Mouse (Mus musculus) neural tube, embryonic 15.5 days (tissue): ENCODE measurements around the gene Mrpl30. TPM values are rescaled to one million over a fixed set of nuclear protein-coding genes. Genes with fewer than 3 reads are reported as not detected.

Experiments
- ATAC-seq: fragments of 200-750 bp; cut with Nextera tagmentation; 2 replicates; pipeline ENCODE4 v1.8.0; 2017; ENCODE audit warnings: mild to moderate bottlenecking, moderate TSS enrichment, moderate library complexity; ENCODE audit not compliant: low FRiP score
- H3K27ac ChIP-seq: fragments of 300-500 bp; sonication (generic); replicated peaks from 2 replicates; pipeline ENCODE4 v1.5.1; 2015; ENCODE audit warnings: mild to moderate bottlenecking, inconsistent platforms
- H3K27me3 ChIP-seq: fragments of 300-500 bp; sonication (generic); replicated peaks from 2 replicates; pipeline ENCODE4 v1.6.1; 2015; ENCODE audit warnings: inconsistent platforms
- H3K36me3 ChIP-seq: fragments of 300-500 bp; sonication (generic); 2 replicates; pipeline ENCODE4 v1.6.1; 2015; ENCODE audit warnings: inconsistent platforms
- H3K4me1 ChIP-seq: fragments of 300-500 bp; sonication (generic); 2 replicates; pipeline ENCODE4 v1.6.1; 2015; ENCODE audit warnings: inconsistent platforms
- H3K4me2 ChIP-seq: fragments of 300-500 bp; sonication (generic); 2 replicates; pipeline ENCODE4 v1.6.1; 2015; ENCODE audit warnings: inconsistent platforms, mild to moderate bottlenecking, moderate library complexity
- H3K4me3 ChIP-seq: fragments of 300-500 bp; sonication (generic); replicated peaks from 2 replicates; pipeline ENCODE4 v1.5.1; 2015; ENCODE audit warnings: mild to moderate bottlenecking, inconsistent platforms
- H3K9ac ChIP-seq: fragments of 300-500 bp; sonication (generic); replicated peaks from 2 replicates; pipeline ENCODE4 v1.6.1; 2015; ENCODE audit warnings: mild to moderate bottlenecking, inconsistent platforms
- H3K9me3 ChIP-seq: fragments of 300-500 bp; sonication (generic); replicated peaks from 2 replicates; pipeline ENCODE4 v1.6.1; 2016; ENCODE audit warnings: inconsistent platforms
- WGBS: fragments of 180-500 bp; shearing (Covaris S2); methylation state at CpG from one replicate; pipeline ENCODE4 v1.1.7; 2015; ENCODE audit warnings: mixed read lengths; 5-methylcytosine and 5-hydroxymethylcytosine counted together
- polyA plus RNA-seq: library from polyadenylated mRNA; unstranded; fragments of >200 nt; fragmentation: Nextera tagmentation; extraction: Ambion mirVana; gene quantifications from 2 replicates; pipeline ENCODE4 v1.2.1, GENCODE M21; 2015

The Mrpl30 gene
- polyA plus RNA-seq, 1 experiment from 2014 or later = 277 TPM

DNA sequence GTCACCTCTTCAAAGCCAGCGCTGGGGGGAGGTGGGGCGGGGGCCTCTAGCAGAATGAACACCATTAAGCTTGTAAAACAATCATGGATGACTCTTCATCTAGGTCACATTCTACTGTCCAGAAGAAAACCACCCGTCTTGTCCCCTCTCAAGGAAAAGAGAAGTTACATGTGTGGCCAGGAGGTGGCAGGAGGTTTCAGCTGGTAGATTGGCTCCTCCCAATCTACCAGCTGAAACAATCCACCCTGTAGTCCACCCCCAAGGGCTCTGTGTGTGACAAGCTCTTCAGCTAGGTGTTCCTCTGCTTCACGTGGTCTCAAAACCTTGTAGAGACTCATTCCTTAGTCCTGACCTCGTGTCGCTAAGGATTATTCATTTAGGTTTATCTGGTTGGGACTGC lies 12.9 kb downstream of the Mrpl30 start:
- ATAC-seq = no peak
- H3K4me1 ChIP-seq = no peaks in the 10 kb centered on the region
- H3K4me3 ChIP-seq = no peak overlapping the region
- no peak overlapping the region for H3K27ac ChIP-seq
- H3K9ac ChIP-seq = no peak overlapping the region
- H3K36me3 ChIP-seq = peaks cover 14% of the 10 kb centered on the region
- 36% methylated on average over 6 of the region's 6 CpGs for WGBS
- H3K27me3 ChIP-seq = no peaks in the 10 kb centered on the region
- H3K9me3 ChIP-seq = no peaks in the 10 kb centered on the region
- no peak overlapping the region for H3K4me2 ChIP-seq

DNA sequence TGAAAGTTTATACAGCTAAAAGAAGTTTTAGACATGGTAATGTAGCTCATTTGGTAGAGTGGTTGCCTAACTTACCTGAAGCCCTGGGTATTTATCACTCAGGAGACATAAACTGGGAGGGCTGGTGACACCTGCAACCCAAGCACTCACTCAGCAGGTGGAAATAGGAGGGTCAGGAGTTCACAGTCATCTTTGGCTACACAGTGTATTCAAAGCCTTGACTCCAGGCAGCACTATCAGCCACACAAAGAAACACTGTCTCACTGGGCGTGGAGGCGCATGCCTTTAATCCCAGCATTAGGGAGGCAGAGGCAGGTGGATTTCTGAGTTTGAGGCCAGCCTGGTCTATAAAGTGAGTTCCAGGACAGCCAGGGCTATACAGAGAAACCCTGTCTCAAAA lies 22.5 kb downstream of the Mrpl30 start:
- 83% methylated on average over 2 of the region's 2 CpGs for WGBS
- Histone ChIP-seq H3K9me3 (no peaks in the 10 kb centered on the region), H3K27ac (no peak overlapping the region), H3K36me3 (no peaks in the 10 kb centered on the region), H3K9ac (no peak overlapping the region), H3K4me1 (no peaks in the 10 kb centered on the region), H3K4me2 (no peak overlapping the region), H3K4me3 (no peak overlapping the region), H3K27me3 (no peaks in the 10 kb centered on the region)
- no peak for ATAC-seq

DNA sequence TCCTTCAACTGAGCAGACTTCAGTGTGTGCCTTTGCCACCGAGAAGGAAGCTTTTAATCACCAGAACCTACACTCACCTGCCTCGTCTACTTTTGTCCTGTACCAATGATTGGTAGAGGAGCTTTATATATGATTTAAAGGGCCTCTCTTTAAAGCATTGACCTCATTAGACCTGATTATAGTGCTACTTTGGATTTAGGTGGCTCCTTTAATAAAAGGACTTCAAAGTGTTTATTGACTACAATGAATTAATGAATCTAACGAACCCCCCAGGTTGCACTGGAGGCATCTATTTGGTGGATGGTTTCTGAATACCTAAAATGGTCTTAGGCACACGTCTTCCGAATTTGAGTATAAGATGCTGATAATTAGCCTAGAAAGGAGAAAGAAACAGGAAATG lies 26.1 kb downstream of the Mrpl30 start, which contains the start of gene Lyg2:
Lyg2 (minus strand) TSS at position 101 of the 400 bp plus-strand sequence.
- no peak within 1 kb of the TSS for H3K9ac ChIP-seq
- ATAC-seq = no peak
- WGBS = 75% methylated on average over 5 of the region's 5 CpGs
- no peaks in the 10 kb centered on the region for H3K4me1 ChIP-seq
- no peaks in the 10 kb centered on the region for H3K9me3 ChIP-seq
- H3K4me3 ChIP-seq = no peak within 1 kb of the TSS
- no peak within 1 kb of the TSS for H3K4me2 ChIP-seq
- H3K36me3 ChIP-seq = no peaks in the 10 kb centered on the region
- no peak within 1 kb of the TSS for H3K27ac ChIP-seq
- H3K27me3 ChIP-seq = no peaks in the 10 kb centered on the region

DNA sequence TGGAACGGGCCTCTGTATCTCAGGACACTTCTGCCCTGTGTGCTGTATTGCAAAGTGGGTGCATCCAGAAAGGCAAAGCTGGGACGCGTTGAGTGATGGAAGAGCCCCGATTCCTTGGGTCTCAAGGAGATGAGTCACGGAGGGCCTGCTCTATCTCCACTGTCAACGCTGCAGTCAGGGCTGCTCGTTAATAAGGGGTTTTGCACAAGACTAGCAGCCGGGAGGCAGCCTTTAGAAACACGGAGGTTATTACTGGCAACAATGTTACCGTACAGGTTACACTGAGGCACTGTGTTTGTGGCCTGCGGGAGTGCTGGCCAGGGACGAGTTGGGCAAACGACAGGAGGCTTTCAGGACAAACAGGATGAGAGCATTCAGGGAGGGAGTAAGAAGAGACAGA lies 27.4 kb downstream of the Mrpl30 start:
- Histone ChIP-seq H3K27me3 (no peaks in the 10 kb centered on the region), H3K9ac (no peak overlapping the region), H3K4me2 (no peak overlapping the region), H3K4me3 (no peak overlapping the region), H3K9me3 (no peaks in the 10 kb centered on the region), H3K36me3 (no peaks in the 10 kb centered on the region), H3K27ac (no peak overlapping the region), H3K4me1 (no peaks in the 10 kb centered on the region; the same call in 1 of the 2 replicates)
- ATAC-seq = no peak
- WGBS = 76% methylated on average over 13 of the region's 13 CpGs

DNA sequence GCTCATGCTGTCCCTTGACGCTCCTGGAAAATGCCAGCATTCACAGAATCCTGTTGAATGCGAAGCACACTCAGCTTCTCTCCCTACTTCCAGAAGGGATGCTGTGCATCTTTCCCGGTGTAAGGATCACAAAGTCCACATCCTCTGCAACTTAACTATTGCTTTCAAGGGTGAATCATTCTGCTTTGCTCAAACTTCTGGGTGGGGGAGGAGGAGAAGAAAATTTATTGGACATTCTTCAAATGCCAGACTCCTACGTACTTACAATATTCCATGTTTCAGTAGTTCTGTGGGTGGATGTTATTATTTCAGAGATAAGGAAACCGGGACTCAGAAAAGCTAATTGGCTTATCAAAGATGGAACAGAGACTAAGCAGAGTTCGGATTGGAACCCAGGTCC lies 27.8 kb downstream of the Mrpl30 start:
- Histone ChIP-seq H3K4me1 (no peaks in the 10 kb centered on the region; the same call in 1 of the 2 replicates), H3K27ac (no peak overlapping the region), H3K27me3 (no peaks in the 10 kb centered on the region), H3K36me3 (no peaks in the 10 kb centered on the region), H3K4me2 (no peak overlapping the region), H3K4me3 (no peak overlapping the region), H3K9me3 (no peaks in the 10 kb centered on the region), H3K9ac (no peak overlapping the region)
- WGBS = 82% methylated on average over 6 of the region's 6 CpGs
- no peak for ATAC-seq

DNA sequence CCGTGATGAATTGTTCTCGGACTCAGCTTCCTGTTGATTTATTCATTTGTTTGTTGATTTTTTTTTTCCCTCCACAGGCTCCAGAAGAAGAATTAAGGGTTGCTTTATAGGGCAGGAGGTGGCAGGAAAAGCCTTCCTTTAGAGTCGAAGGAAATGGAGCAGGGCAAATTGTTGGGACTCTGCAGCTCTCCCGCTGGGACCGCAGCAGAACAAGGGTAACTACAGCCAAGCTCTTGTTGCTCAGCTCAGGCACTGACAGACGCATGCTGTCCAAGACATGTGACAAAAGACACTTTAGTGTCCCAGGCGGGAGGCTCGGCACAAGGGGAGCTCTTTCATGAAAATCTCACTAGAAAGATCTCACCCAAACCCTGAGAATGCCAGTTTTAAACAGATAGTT lies 32.3 kb downstream of the Mrpl30 start:
- ATAC-seq = no peak
- Histone ChIP-seq H3K27ac (no peak overlapping the region), H3K27me3 (no peaks in the 10 kb centered on the region), H3K4me2 (no peak overlapping the region), H3K9ac (no peak overlapping the region), H3K4me3 (no peak overlapping the region), H3K36me3 (no peaks in the 10 kb centered on the region), H3K9me3 (no peaks in the 10 kb centered on the region), H3K4me1 (no peaks in the 10 kb centered on the region; the same call in 1 of the 2 replicates)
- WGBS = 40% methylated on average over 8 of the region's 8 CpGs

DNA sequence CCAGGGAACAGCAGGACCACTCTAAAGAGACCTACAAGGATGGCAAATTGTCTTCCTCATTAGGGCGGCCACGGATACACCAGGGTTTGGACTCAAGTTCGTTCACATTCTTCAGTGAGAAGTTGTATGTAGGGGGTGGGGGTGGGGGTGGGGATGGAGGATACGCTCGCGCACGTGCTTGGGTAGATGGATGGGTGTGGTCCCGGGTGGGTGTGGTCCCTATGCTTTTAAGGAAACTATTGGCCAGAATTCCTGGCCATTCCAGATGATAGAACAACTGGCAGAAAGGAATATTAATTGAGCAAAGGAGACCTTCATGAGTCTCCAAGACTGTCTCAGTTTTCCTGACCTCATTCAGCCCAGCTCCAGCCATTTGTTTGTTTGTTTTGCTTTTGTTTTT lies 35.7 kb downstream of the Mrpl30 start:
- H3K4me2 ChIP-seq = no peak overlapping the region
- no peak overlapping the region for H3K27ac ChIP-seq
- H3K36me3 ChIP-seq = no peaks in the 10 kb centered on the region
- 84% methylated on average over 8 of the region's 8 CpGs for whole genome bisulfite sequencing
- H3K4me3 ChIP-seq = no peak overlapping the region
- H3K9ac ChIP-seq = no peak overlapping the region
- no peaks in the 10 kb centered on the region for H3K27me3 ChIP-seq
- H3K9me3 ChIP-seq = no peaks in the 10 kb centered on the region
- no peak for ATAC-seq
- no peaks in the 10 kb centered on the region; the same call in 1 of the 2 replicates for H3K4me1 ChIP-seq

DNA sequence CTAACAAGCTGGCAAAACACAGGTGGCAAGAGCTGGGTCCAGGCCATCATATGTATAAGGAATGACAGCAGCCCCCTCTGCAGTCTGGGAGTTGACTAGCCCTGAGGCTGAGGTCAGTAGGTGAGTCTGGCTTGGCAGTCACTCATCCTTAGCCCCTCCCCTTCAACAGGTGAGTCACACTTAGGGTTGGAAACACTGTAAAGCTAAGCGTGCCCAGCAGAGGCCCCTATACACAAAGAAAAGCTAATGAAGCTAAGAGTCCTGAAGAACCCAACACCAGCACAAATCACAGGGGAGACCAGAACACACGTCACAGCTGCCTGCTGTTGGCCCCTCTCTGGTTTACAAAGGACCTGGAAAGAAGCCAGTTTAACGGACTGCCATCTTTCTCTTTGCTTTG lies 41.5 kb downstream of the Mrpl30 start:
- no peaks in the 10 kb centered on the region for H3K27me3 ChIP-seq
- H3K36me3 ChIP-seq = no peaks in the 10 kb centered on the region
- no peak overlapping the region for H3K4me2 ChIP-seq
- H3K4me3 ChIP-seq = no peak overlapping the region
- 20% methylated on average over 3 of the region's 3 CpGs for WGBS
- H3K9ac ChIP-seq = no peak overlapping the region
- no peaks in the 10 kb centered on the region for H3K9me3 ChIP-seq
- H3K27ac ChIP-seq = no peak overlapping the region
- no peaks in the 10 kb centered on the region for H3K4me1 ChIP-seq
- ATAC-seq = no peak

Other genes starting within 250 kb of the Mrpl30 start
- 3.2 and 6.3 TPM in 2 replicates for gene 2010300C02Rik, start 170.4 kb upstream of the Mrpl30 start, polyA plus RNA-seq
- gene Tsga10, start 24.0 kb upstream of the Mrpl30 start, polyA plus RNA-seq = 10.4 and 12.0 TPM in 2 replicates
- gene Lipt1, start 18.7 kb upstream of the Mrpl30 start, polyA plus RNA-seq = 7.4 and 7.5 TPM in 2 replicates
- 15.3 and 22.1 TPM in 2 replicates for gene Mitd1, start 66 bp upstream of the Mrpl30 start, polyA plus RNA-seq
- gene Lyg2, start 26.0 kb downstream of the Mrpl30 start, polyA plus RNA-seq = not detected in 2 replicates
- gene Lyg1, start 67.3 kb downstream of the Mrpl30 start, polyA plus RNA-seq = not detected in 2 replicates
- gene Txndc9, start 107.4 kb downstream of the Mrpl30 start, polyA plus RNA-seq = 134 and 147 TPM in 2 replicates
- gene Eif5b, start 107.5 kb downstream of the Mrpl30 start, polyA plus RNA-seq = 21.5 and 21.9 TPM in 2 replicates
- gene Rev1, start 239.3 kb downstream of the Mrpl30 start, polyA plus RNA-seq = 30.2 and 35.3 TPM in 2 replicates